8 mouse cellular contexts compared by ENCODE assay signal in the genomic region with DNA sequence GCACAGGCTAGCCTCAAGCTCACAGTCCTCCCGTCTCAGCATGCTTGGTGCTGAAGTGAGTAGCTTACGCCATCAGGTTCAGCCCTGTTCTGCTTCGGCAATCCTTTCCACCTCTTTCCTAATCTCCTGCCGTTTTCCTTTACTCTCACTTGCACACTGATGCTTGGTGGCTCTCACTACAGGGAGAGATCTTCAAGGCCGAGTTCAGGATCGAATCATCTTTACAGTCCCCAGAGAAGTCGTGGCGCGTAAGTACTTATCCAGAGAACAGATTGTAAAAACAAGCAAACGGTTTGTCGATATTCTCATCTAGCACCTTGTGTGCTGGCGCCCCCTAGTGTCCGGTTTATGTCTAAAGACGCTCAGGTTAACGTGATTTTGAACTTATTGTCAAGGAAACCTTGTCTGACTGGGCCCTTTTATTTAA. TPM values are rescaled to one million over a fixed set of nuclear protein-coding genes. Genes with fewer than 3 reads are reported as not detected.
DNase-seq lines count a peak whose midpoint lies in the region; ATAC-seq and TF ChIP-seq lines count a peak whose summit lies in the region.

No protein-coding gene starts in this region.

- DNase-seq in 416B (ENCODE audit: low read depth) = peak; percentile 94
- DNase-seq in adrenal gland, postnatal 36 days = peak; percentile 80 to 84
- peak; percentile 69 to 79 for DNase-seq in heart, adult 2 months
- DNase-seq in kidney, adult 2 months = peak; percentile 90
- DNase-seq in limb, embryonic 11.5 days (ENCODE audit: low spot score) = peak; percentile 94
- peak; percentile 98 for DNase-seq in midbrain, embryonic 14.5 days
- DNase-seq in spleen, adult 12 weeks (ENCODE audit: low spot score) = peak; percentile 53

- H3K79me2 ChIP-seq in heart, adult 2 months (replicated peaks; ENCODE audit: control insufficient read depth, insufficient read depth, low read length) = no peaks in the 10 kb centered on the region

- H3K4me2 ChIP-seq in embryonic facial prominence, embryonic 12.5 days (replicated peaks) = peak overlapping the region; percentile 53
- H3K4me2 ChIP-seq in limb, embryonic 11.5 days (ENCODE audit: low read depth, severe bottlenecking) = peak overlapping the region; percentile 43
- peak overlapping the region; percentile 58 for H3K4me2 ChIP-seq in midbrain, embryonic 14.5 days (ENCODE audit: low read length)

- peak overlapping the region; percentile 12; the same call in 1 of the 2 replicates for H3K9ac ChIP-seq in embryonic facial prominence, embryonic 12.5 days
- H3K9ac ChIP-seq in heart, adult 2 months (ENCODE audit: low read depth, low read length) = peak overlapping the region; percentile 20; the same call in 1 of the 2 replicates
- H3K9ac ChIP-seq in limb, embryonic 11.5 days (ENCODE audit: low read length) = peak overlapping the region; percentile 31; the same call in 1 of the 2 replicates
- 0 out of 2 replicates have a peak overlapping the region, but pooled peaks have one; percentile 39 for H3K9ac ChIP-seq in midbrain, embryonic 14.5 days (replicated peaks; ENCODE audit: low read length)

- H3K9me3 ChIP-seq in embryonic facial prominence, embryonic 12.5 days = no peaks in the 10 kb centered on the region
- H3K9me3 ChIP-seq in limb, embryonic 11.5 days (ENCODE audit: control insufficient read depth, low read length) = no peaks in the 10 kb centered on the region
- H3K9me3 ChIP-seq in midbrain, embryonic 14.5 days (ENCODE audit: control insufficient read depth, low read length) = no peaks in the 10 kb centered on the region

- no peaks in the 10 kb centered on the region for H3K4me1 ChIP-seq in embryonic facial prominence, embryonic 12.5 days
- no peaks in the 10 kb centered on the region; the same call in 1 of the 2 replicates for H3K4me1 ChIP-seq in heart, adult 2 months (ENCODE audit: control insufficient read depth, insufficient read depth, low read length)
- no peaks in the 10 kb centered on the region; the same call in 1 of the 2 replicates for H3K4me1 ChIP-seq in kidney, adult 2 months (ENCODE audit: control insufficient read depth, insufficient read depth, low read length)
- H3K4me1 ChIP-seq in limb, embryonic 11.5 days (ENCODE audit: control insufficient read depth, insufficient read depth, low read length) = no peaks in the 10 kb centered on the region
- H3K4me1 ChIP-seq in midbrain, embryonic 14.5 days (ENCODE audit: control insufficient read depth, insufficient read depth, low read length) = peaks cover 12% of the 10 kb centered on the region; the same call in 1 of the 2 replicates

- H3K27ac ChIP-seq in embryonic facial prominence, embryonic 12.5 days = no peak overlapping the region
- H3K27ac ChIP-seq in heart, adult 2 months = no peak overlapping the region
- H3K27ac ChIP-seq in kidney, adult 2 months (ENCODE audit: insufficient read depth, low read depth, low read length) = no peak overlapping the region
- no peak overlapping the region for H3K27ac ChIP-seq in limb, embryonic 11.5 days (replicated peaks; ENCODE audit: low read depth, low read length)
- no peak overlapping the region for H3K27ac ChIP-seq in midbrain, embryonic 14.5 days (replicated peaks; ENCODE audit: low read depth, low read length)

- peak; percentile 93 for TF ChIP-seq CTCF in heart, adult 2 months (IDR thresholded peaks at IDR 0.05)
- TF ChIP-seq CTCF in kidney, adult 2 months (conservative IDR thresholded peaks at IDR 0.05; ENCODE audit: insufficient read depth, insufficient read length, low read depth, low read length) = peak; percentile 70

- no peak; the same call in 1 of the 2 replicates for ATAC-seq in embryonic facial prominence, embryonic 12.5 days (ENCODE audit: insufficient number of reproducible peaks, insufficient read depth, low FRiP score, low TSS enrichment)
- 0 out of 2 replicates have a peak, but pooled peaks have one; percentile 45 for ATAC-seq in limb, embryonic 11.5 days (ENCODE audit: insufficient number of reproducible peaks, low FRiP score, low TSS enrichment, low read depth)
- peak; percentile 49; the same call in 1 of the 2 replicates for ATAC-seq in midbrain, embryonic 14.5 days (ENCODE audit: low FRiP score, low TSS enrichment)

- TF ChIP-seq POLR2A in heart, adult 2 months (IDR thresholded peaks at IDR 0.05; ENCODE audit: insufficient read depth, low read depth, low read length) = no peak
- no peak for TF ChIP-seq POLR2A in kidney, adult 2 months (IDR thresholded peaks at IDR 0.05; ENCODE audit: low read depth, low read length)

- no peaks in the 10 kb centered on the region for H3K36me3 ChIP-seq in embryonic facial prominence, embryonic 12.5 days
- H3K36me3 ChIP-seq in heart, adult 2 months (ENCODE audit: control insufficient read depth, insufficient read depth, low read length) = no peaks in the 10 kb centered on the region
- H3K36me3 ChIP-seq in kidney, adult 2 months (ENCODE audit: control insufficient read depth, insufficient read depth, low read length) = no peaks in the 10 kb centered on the region
- no peaks in the 10 kb centered on the region for H3K36me3 ChIP-seq in limb, embryonic 11.5 days (ENCODE audit: control insufficient read depth, insufficient read depth, low read length)
- H3K36me3 ChIP-seq in midbrain, embryonic 14.5 days (ENCODE audit: control insufficient read depth, insufficient read depth, low read length) = no peaks in the 10 kb centered on the region

- WGBS in embryonic facial prominence, embryonic 12.5 days = 4% methylated on average over 15 of the region's 15 CpGs
- WGBS in heart, adult 2 months = 1% methylated on average over 15 of the region's 15 CpGs
- WGBS in kidney, adult 2 months = 2% methylated on average over 15 of the region's 15 CpGs
- WGBS in limb, embryonic 11.5 days = 6% methylated on average over 15 of the region's 15 CpGs
- 2% methylated on average over 15 of the region's 15 CpGs for WGBS in midbrain, embryonic 14.5 days

- intact Hi-C loops in heart, adult 2 months (cut with DNase I) = loop anchor here (2.0 to 10.0 kb wide), 4 partner anchors 36 to 1120 kb away; a partner anchor contains a TSS

- peak overlapping the region; percentile 31 for H3K4me3 ChIP-seq in embryonic facial prominence, embryonic 12.5 days
- peak overlapping the region; percentile 40; the same call in 1 of the 2 replicates for H3K4me3 ChIP-seq in heart, adult 2 months
- H3K4me3 ChIP-seq in kidney, adult 2 months (ENCODE audit: insufficient read depth, low read depth, low read length) = peak overlapping the region; percentile 52
- peak overlapping the region; percentile 26 for H3K4me3 ChIP-seq in limb, embryonic 11.5 days (ENCODE audit: low read depth, low read length)
- H3K4me3 ChIP-seq in midbrain, embryonic 14.5 days (replicated peaks; ENCODE audit: low read depth, low read length) = peak overlapping the region; percentile 33

- 0 out of 2 replicates have a peak, but pooled peaks cover 3% of the 10 kb centered on the region for H3K27me3 ChIP-seq in embryonic facial prominence, embryonic 12.5 days
- H3K27me3 ChIP-seq in heart, adult 2 months (ENCODE audit: control insufficient read depth, insufficient read depth, low read length) = no peaks in the 10 kb centered on the region
- H3K27me3 ChIP-seq in kidney, adult 2 months (replicated peaks; ENCODE audit: control insufficient read depth, insufficient read depth, low read length) = no peaks in the 10 kb centered on the region
- no peaks in the 10 kb centered on the region for H3K27me3 ChIP-seq in limb, embryonic 11.5 days (ENCODE audit: control insufficient read depth, insufficient read depth, low read length)
- H3K27me3 ChIP-seq in midbrain, embryonic 14.5 days (ENCODE audit: control insufficient read depth, insufficient read depth, low read length) = no peaks in the 10 kb centered on the region

- TF ChIP-seq EP300 in heart, adult 2 months (IDR thresholded peaks at IDR 0.05; ENCODE audit: insufficient read depth, low read depth, low read length) = no peak

RNA-seq across cellular contexts. Expression of a gene that starts 10.2 kb away (rescaled TPM):
- not detected for total RNA-seq in adrenal gland, postnatal 36 days (2021)
- not detected in 2 replicates for polyA plus RNA-seq in embryonic facial prominence, embryonic 12.5 days (2016; fragmentation: Nextera tagmentation; extraction: Ambion mirVana)
- total RNA-seq in heart, adult 2 months (2021) = not detected
- polyA plus RNA-seq in heart, adult 2 months (2012; rRNA removed) = 0.12 TPM in 2 replicates
- not detected in 2 replicates for polyA plus RNA-seq in kidney, adult 2 months (2012; rRNA removed)
- polyA plus RNA-seq in limb, embryonic 11.5 days (2014; fragmentation: Nextera tagmentation; extraction: Ambion mirVana) = not detected in 2 replicates
- 0.32 TPM in 1 of 2 replicates, not detected in the other for polyA plus RNA-seq in midbrain, embryonic 14.5 days (2014; fragmentation: Nextera tagmentation; extraction: Ambion mirVana)

RNA-seq across cellular contexts. Expression of a gene that starts 58.0 kb away (rescaled TPM):
- 10 to 100 TPM; 28.9 to 33.3 TPM for total RNA-seq in adrenal gland, postnatal 36 days (2021)
- 92.4 and 96.0 TPM in 2 replicates for polyA plus RNA-seq in embryonic facial prominence, embryonic 12.5 days (2016; fragmentation: Nextera tagmentation; extraction: Ambion mirVana)
- 10 to 100 TPM; 35.0 to 35.9 TPM for total RNA-seq in heart, adult 2 months (2021)
- polyA plus RNA-seq in heart, adult 2 months (2012; rRNA removed) = 11.7 and 18.5 TPM in 2 replicates
- polyA plus RNA-seq in kidney, adult 2 months (2012; rRNA removed) = 11.4 and 16.5 TPM in 2 replicates
- polyA plus RNA-seq in limb, embryonic 11.5 days (2014; fragmentation: Nextera tagmentation; extraction: Ambion mirVana) = 84.5 and 91.9 TPM in 2 replicates
- polyA plus RNA-seq in midbrain, embryonic 14.5 days (2014; fragmentation: Nextera tagmentation; extraction: Ambion mirVana) = 228 and 230 TPM in 2 replicates
